Mouse (Mus musculus) G1E (cell line): ENCODE data around the gene Abca17.

Source experiments
- CTCF ChIP-seq: IDR thresholded peaks from 2 replicates; pipeline ENCODE4 v1.5.1; 2012; ENCODE audit warnings: low read depth, low read length, inconsistent platforms, mixed read lengths
- GATA2 ChIP-seq: IDR thresholded peaks from 2 replicates; pipeline ENCODE4 v1.6.1; 2012; ENCODE audit warnings: low read depth, low read length, inconsistent platforms, borderline replicate concordance
- POLR2AphosphoS5 ChIP-seq: IDR thresholded peaks from 2 replicates; pipeline ENCODE4 v1.6.1; 2012; ENCODE audit warnings: low read depth, low read length, inconsistent platforms; ENCODE audit not compliant: insufficient replicate concordance
- TAL1 ChIP-seq: conservative IDR thresholded peaks from 2 replicates; pipeline ENCODE4 v1.6.1; 2012; ENCODE audit warnings: low read depth, low read length, inconsistent platforms, mixed read lengths

- TF ChIP-seq CTCF (no peak), TAL1 (no peak), POLR2AphosphoS5 (no peak), GATA2 (no peak)
Observed at GRCm38 (mm10) chr17:24250988-24251319, 99.9 kb downstream of the Abca17 start.
